Comparison of ENCODE assay signal across 12 mouse cellular contexts in the genomic region with DNA sequence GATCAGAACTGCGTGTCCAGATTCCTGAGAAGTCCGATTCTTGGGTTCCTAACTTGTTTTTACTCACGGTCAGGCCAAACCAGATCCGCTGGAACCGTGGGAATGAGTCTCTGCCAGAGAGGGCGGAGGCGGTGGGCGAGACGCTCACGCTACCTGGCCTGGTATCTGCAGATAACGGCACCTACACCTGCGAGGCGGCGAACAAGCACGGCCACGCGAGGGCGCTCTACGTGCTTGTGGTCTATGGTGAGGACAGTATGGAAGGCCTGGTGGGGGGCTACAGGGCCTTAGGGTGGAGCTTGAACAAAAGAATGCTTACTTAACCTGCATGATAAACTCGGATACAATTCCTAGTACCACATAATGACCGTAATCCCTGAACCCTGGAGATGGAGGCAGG. TPM values are rescaled to one million over a fixed set of nuclear protein-coding genes. Genes with fewer than 3 reads are reported as not detected.
DNase-seq lines count a peak whose midpoint lies in the region; TF ChIP-seq lines count a peak whose summit lies in the region.
"Had no signal": no experiment of that assay in that cellular context is flagged by ENCODE, and none has a peak within 500 bp of the region (broad histone marks: within the 10 kb centered on the region; RNA-seq: fewer than 3 reads in every experiment).

No protein-coding gene starts in this region.

- peaks cover 4% of the 10 kb centered on the region; the same call in 1 of the 2 replicates for H3K9me3 ChIP-seq in heart, embryonic 10.5 days

- 40% methylated on average over 21 of the region's 21 CpGs for WGBS in heart, adult 2 months
- WGBS in heart, embryonic 10.5 days = 38% methylated on average over 21 of the region's 21 CpGs

- no peak for TF ChIP-seq EP300 in heart, adult 2 months (IDR thresholded peaks at IDR 0.05; ENCODE audit: insufficient read depth, low read depth, low read length)

- peak; percentile 53 for TF ChIP-seq CTCF in heart, adult 2 months (IDR thresholded peaks at IDR 0.05)

- H3K27ac ChIP-seq in heart, adult 2 months = no peak overlapping the region
- H3K27ac ChIP-seq in heart, embryonic 10.5 days = no peak overlapping the region
- H3K27ac ChIP-seq: lung, embryonic 15.5 days had no signal

- no peak for TF ChIP-seq POLR2A in heart, adult 2 months (IDR thresholded peaks at IDR 0.05; ENCODE audit: insufficient read depth, low read depth, low read length)

- intact Hi-C loops in heart, adult 2 months (cut with DNase I) = no loop called here

- no peak overlapping the region for H3K4me3 ChIP-seq in heart, adult 2 months
- H3K4me3 ChIP-seq in heart, embryonic 10.5 days = no peak overlapping the region
- H3K4me3 ChIP-seq: lung, embryonic 15.5 days had no signal

- DNase-seq in heart, adult 2 months = no peak
- no peak for DNase-seq in heart, embryonic 10.5 days (ENCODE audit: low spot score)
- peak; percentile 37 for DNase-seq in urinary bladder, postnatal 14 days (ENCODE audit: low spot score)
- no peak for DNase-seq in urinary bladder, adult 18-20 months (ENCODE audit: low spot score in 2 of 2)
- peak; percentile 52 to 57 for DNase-seq in lung, postnatal 4 days
- no peak for DNase-seq in embryo, embryonic 10.5 days (ENCODE audit: low spot score)
- no peak for DNase-seq in urinary bladder, postnatal 10 days (ENCODE audit: low spot score)
- no peak for DNase-seq in c-Kit-positive CD71-positive TER-119-positive erythroid progenitor cells, embryonic 14.5 days (ENCODE audit: low spot score)

- peaks cover 8% of the 10 kb centered on the region for H3K27me3 ChIP-seq in heart, adult 2 months (ENCODE audit: control insufficient read depth, insufficient read depth, low read length)
- peaks cover 77% of the 10 kb centered on the region for H3K27me3 ChIP-seq in heart, embryonic 10.5 days (ENCODE audit: insufficient read depth, poor library complexity, severe bottlenecking)

- H3K4me1 ChIP-seq in heart, adult 2 months (ENCODE audit: control insufficient read depth, insufficient read depth, low read length) = no peaks in the 10 kb centered on the region
- peaks cover 39% of the 10 kb centered on the region for H3K4me1 ChIP-seq in heart, embryonic 10.5 days

- H3K79me2 ChIP-seq in heart, adult 2 months (replicated peaks; ENCODE audit: control insufficient read depth, insufficient read depth, low read length) = no peaks in the 10 kb centered on the region

- H3K36me3 ChIP-seq in heart, adult 2 months (ENCODE audit: control insufficient read depth, insufficient read depth, low read length) = no peaks in the 10 kb centered on the region
- no peaks in the 10 kb centered on the region for H3K36me3 ChIP-seq in heart, embryonic 10.5 days
- H3K36me3 ChIP-seq: lung, embryonic 15.5 days had no signal

- H3K9ac ChIP-seq in heart, adult 2 months (ENCODE audit: low read depth, low read length) = no peak overlapping the region
- H3K9ac ChIP-seq: lung, embryonic 15.5 days had no signal

RNA-seq across cellular contexts. Expression of gene Zfp428, which starts 5.3 kb away (rescaled TPM):
- total RNA-seq in heart, adult 2 months (2021) = 10 to 100 TPM; 14.5 to 14.9 TPM
- polyA plus RNA-seq in heart, adult 2 months (2012; rRNA removed) = 12.3 and 28.7 TPM in 2 replicates
- 41.9 and 61.3 TPM in 2 replicates for polyA plus RNA-seq in heart, embryonic 10.5 days (2016; fragmentation: Nextera tagmentation; extraction: Ambion mirVana)
- total RNA-seq: neutrophil, adult 5-6 weeks had no signal

RNA-seq across cellular contexts. Expression of gene AC161166.1, which starts 10.8 kb away (rescaled TPM):
- total RNA-seq in heart, adult 2 months (2021) = not detected
- 0.04 TPM in 1 of 2 replicates, not detected in the other for polyA plus RNA-seq in heart, adult 2 months (2012; rRNA removed)
- 0.46 and 0.49 TPM in 2 replicates for polyA plus RNA-seq in heart, embryonic 10.5 days (2016; fragmentation: Nextera tagmentation; extraction: Ambion mirVana)
- total RNA-seq: common myeloid progenitor, adult 5-6 weeks; granulocyte monocyte progenitor cell, adult 5-6 weeks; neutrophil, adult 5-6 weeks had no signal

RNA-seq across cellular contexts. Expression of gene Cadm4, which starts 19.7 kb away (rescaled TPM):
- 10 to 100 TPM; 14.0 to 14.7 TPM for total RNA-seq in heart, adult 2 months (2021)
- 17.0 and 20.4 TPM in 2 replicates for polyA plus RNA-seq in heart, adult 2 months (2012; rRNA removed)
- 0.54 and 0.63 TPM in 2 replicates for polyA plus RNA-seq in heart, embryonic 10.5 days (2016; fragmentation: Nextera tagmentation; extraction: Ambion mirVana)
- total RNA-seq: common myeloid progenitor, adult 5-6 weeks; granulocyte monocyte progenitor cell, adult 5-6 weeks; neutrophil, adult 5-6 weeks had no signal

RNA-seq across cellular contexts. Expression of gene Irgq, which starts 29.0 kb away (rescaled TPM):
- 10 to 100 TPM; 16.1 to 17.4 TPM for total RNA-seq in heart, adult 2 months (2021)
- polyA plus RNA-seq in heart, adult 2 months (2012; rRNA removed) = 12.9 and 20.7 TPM in 2 replicates
- polyA plus RNA-seq in heart, embryonic 10.5 days (2016; fragmentation: Nextera tagmentation; extraction: Ambion mirVana) = 5.3 and 5.7 TPM in 2 replicates

RNA-seq across cellular contexts. Expression of gene Plaur, which starts 39.2 kb away (rescaled TPM):
- 1 to 10 TPM; 3.3 to 3.6 TPM for total RNA-seq in heart, adult 2 months (2021)
- polyA plus RNA-seq in heart, adult 2 months (2012; rRNA removed) = 4.2 and 5.0 TPM in 2 replicates
- polyA plus RNA-seq in heart, embryonic 10.5 days (2016; fragmentation: Nextera tagmentation; extraction: Ambion mirVana) = 4.3 and 7.3 TPM in 2 replicates

Comparison
In these comparisons a context has a peak if more than half of its experiments do, and no peak if none do; other contexts are left out.
1. DNase-seq: peak in urinary bladder, postnatal 14 days (single experiment) and lung, postnatal 4 days (2 of 2); none in heart, adult 2 months (0 of 2), heart, embryonic 10.5 days (single experiment), urinary bladder, adult 18-20 months (0 of 2), embryo, embryonic 10.5 days (single experiment), urinary bladder, postnatal 10 days (single experiment) and c-Kit-positive CD71-positive TER-119-positive erythroid progenitor cells, embryonic 14.5 days (single experiment).
2. RNA of gene Cadm4, which starts 19.7 kb away (polyA plus RNA-seq): 17.0 to 20.4 TPM in heart, adult 2 months; 0.54 to 0.63 TPM in heart, embryonic 10.5 days; every median in the first group is over 10 times any median in the second.